Mouse (Mus musculus) forebrain, embryonic 10.5 days (tissue): ENCODE results near the gene Man2c1. TPM values are rescaled to one million over a fixed set of nuclear protein-coding genes. Genes with fewer than 3 reads are reported as not detected.

ENCODE experiments used
- DNase-seq: peaks from one replicate; pipeline ENCODE4 v3.0.0-alpha.2; 2017; ENCODE audit warnings: low spot score; ENCODE audit errors: extremely low spot score
- H3K27ac ChIP-seq: fragments of 300-500 bp; sonication (generic); 2 replicates; pipeline ENCODE4 v1.5.1; 2016; ENCODE audit warnings: mild to moderate bottlenecking
- H3K27me3 ChIP-seq: fragments of 300-500 bp; sonication (generic); 2 replicates; pipeline ENCODE4 v1.6.1; 2016; ENCODE audit warnings: mild to moderate bottlenecking; ENCODE audit not compliant: poor library complexity, severe bottlenecking
- H3K36me3 ChIP-seq: fragments of 300-500 bp; sonication (generic); replicated peaks from 2 replicates; pipeline ENCODE4 v1.6.1; 2016; ENCODE audit warnings: mild to moderate bottlenecking, moderate library complexity
- H3K4me1 ChIP-seq: fragments of 300-500 bp; sonication (generic); 2 replicates; pipeline ENCODE4 v1.6.1; 2016
- H3K4me3 ChIP-seq: fragments of 300-500 bp; sonication (generic); 2 replicates; pipeline ENCODE4 v1.5.1; 2016; ENCODE audit warnings: mild to moderate bottlenecking, moderate library complexity
- H3K9me3 ChIP-seq: fragments of 300-500 bp; sonication (generic); 2 replicates; pipeline ENCODE4 v1.6.1; 2016; ENCODE audit warnings: mild to moderate bottlenecking, moderate library complexity
- WGBS: fragments of 180-500 bp; shearing (Covaris S2); methylation state at CpG from one replicate; pipeline ENCODE4 v1.1.7; 2016; 5-methylcytosine and 5-hydroxymethylcytosine counted together
- polyA plus RNA-seq: library from polyadenylated mRNA; unstranded; fragments of >200 nt; fragmentation: Nextera tagmentation; extraction: Ambion mirVana; gene quantifications from 2 replicates; pipeline ENCODE4 v1.2.1, GENCODE M21; 2016

The Man2c1 gene
- polyA plus RNA-seq, 1 experiment from 2014 or later = 63.3 TPM

- 91% methylated on average over 17 of the region's 17 CpGs for whole genome bisulfite sequencing
- Histone ChIP-seq H3K9me3 (no peaks in the 10 kb centered on the region), H3K4me1 (peaks cover 21% of the 10 kb centered on the region), H3K27ac (no peak overlapping the region), H3K4me3 (peak overlapping the region; percentile 65), H3K27me3 (no peaks in the 10 kb centered on the region), H3K36me3 (peaks cover 31% of the 10 kb centered on the region)
- no peak for DNase-seq
Observed at GRCm38 (mm10) chr9:57146451-57147066, 16.1 kb downstream of the Man2c1 start.

DNA sequence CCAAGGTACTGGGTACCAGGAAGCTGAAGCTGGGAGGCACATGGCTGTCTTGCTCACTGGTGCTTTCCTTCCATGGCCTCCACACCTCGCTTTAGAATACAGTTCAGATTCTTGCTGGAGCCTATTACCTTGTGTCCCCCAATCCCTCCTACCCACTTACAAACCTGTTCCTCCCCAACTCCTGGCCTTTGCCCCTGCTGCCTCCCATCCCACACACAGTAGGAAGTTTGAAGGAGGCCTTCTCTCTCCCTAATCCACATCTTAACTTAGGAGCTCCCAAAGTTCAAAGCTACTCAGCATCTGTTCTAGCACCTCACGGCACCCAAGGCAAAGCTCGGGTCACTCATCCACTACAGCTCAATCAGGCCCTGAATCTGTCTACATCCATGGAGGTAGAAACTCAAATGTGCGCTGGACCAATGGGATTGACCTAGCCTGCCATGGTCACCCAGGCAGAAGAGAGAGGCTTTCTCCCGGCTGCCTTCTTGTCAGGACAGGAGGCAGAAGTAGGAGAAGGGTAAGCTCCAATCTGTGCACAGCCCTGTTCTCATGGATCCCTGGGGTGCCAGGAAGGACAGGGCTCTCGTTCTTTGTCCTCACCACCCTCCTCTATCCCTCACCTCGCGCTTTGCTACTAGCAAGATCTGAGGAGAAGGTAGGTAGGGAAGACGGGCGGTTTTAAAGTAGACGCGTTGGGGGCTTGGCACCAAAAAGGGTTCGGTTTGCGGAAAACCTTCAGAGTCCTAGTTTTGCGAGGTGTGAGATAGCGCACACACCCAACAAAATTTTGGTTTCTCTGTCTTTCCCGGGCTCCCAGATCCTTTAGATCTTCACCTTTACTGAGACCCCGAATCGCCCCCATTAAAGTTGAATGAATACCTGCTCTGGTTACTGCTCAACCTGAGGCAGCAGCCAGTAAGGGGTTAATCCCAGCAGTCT is 17.0 kb downstream of the Man2c1 start:
- peaks cover 22% of the 10 kb centered on the region for H3K36me3 ChIP-seq
- no peaks in the 10 kb centered on the region for H3K27me3 ChIP-seq
- H3K4me3 ChIP-seq = peak overlapping the region; percentile 65
- peak overlapping the region; percentile 88 for H3K27ac ChIP-seq
- no peaks in the 10 kb centered on the region for H3K9me3 ChIP-seq
- peaks cover 21% of the 10 kb centered on the region for H3K4me1 ChIP-seq
- DNase-seq = peak; percentile 44
- WGBS = 8% methylated on average over 19 of the region's 19 CpGs

GRCm38 (mm10) chr9:57148144-57148878 is 17.8 kb downstream of the Man2c1 start, which contains the start of gene Neil1:
Gene Neil1 (minus strand): TSS chr9:57148305.
- H3K36me3 ChIP-seq = peaks cover 13% of the 10 kb centered on the region
- no peaks in the 10 kb centered on the region for H3K27me3 ChIP-seq
- H3K27ac ChIP-seq = peak within 1 kb of the TSS; percentile 88
- H3K9me3 ChIP-seq = no peaks in the 10 kb centered on the region
- H3K4me3 ChIP-seq = peak within 1 kb of the TSS; percentile 65
- peaks cover 21% of the 10 kb centered on the region for H3K4me1 ChIP-seq
- DNase-seq = peak; percentile 84
- WGBS = 1% methylated on average over 27 of the region's 27 CpGs

DNA sequence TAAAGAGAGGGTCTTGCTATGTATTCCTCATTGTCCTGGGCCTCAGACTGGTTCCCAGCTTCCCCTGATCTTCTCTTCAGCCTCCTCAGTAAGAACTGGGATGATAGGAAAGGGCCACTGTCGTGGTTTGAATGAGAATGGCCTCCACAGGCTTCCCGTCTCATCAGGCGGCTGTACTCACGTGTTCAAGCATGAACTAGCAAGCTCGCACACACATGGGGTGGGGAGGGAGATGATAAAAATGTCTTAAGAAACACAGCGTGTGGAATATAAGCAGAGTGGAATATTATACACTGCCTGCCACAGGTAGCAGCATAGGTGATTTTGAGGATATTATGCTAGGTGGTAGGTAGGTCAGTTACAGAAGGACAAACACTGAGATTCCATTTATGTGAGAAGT is 18.5 kb downstream of the Man2c1 start:
- 72% methylated on average over 6 of the region's 6 CpGs for WGBS
- Histone ChIP-seq H3K27me3 (no peaks in the 10 kb centered on the region), H3K4me1 (peaks cover 21% of the 10 kb centered on the region), H3K27ac (peak overlapping the region; percentile 88), H3K9me3 (no peaks in the 10 kb centered on the region), H3K36me3 (peaks cover 7% of the 10 kb centered on the region), H3K4me3 (peak overlapping the region; percentile 65)
- DNase-seq = no peak

DNA sequence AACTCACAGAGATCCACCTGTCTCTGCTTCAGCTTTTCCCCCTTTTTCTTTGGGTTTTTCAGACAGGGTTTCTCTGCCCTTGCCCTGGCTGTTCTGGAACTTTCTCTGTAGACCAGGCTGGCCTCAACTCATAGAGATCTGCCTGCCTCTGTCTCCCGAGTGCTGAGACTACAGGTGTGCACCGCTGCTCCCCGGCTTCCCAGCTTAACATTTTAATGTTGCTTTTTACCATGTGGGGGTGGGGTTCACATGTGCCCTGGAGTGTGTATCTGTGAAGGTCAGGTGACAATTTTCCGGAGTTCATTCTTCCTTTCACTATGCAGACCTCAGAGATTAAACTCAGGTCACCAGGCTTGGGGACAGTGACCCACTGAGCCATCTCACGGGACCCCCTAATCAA is 19.7 kb downstream of the Man2c1 start:
- Histone ChIP-seq H3K4me1 (peaks cover 21% of the 10 kb centered on the region), H3K27me3 (no peaks in the 10 kb centered on the region), H3K4me3 (no peak overlapping the region), H3K36me3 (peaks cover 10% of the 10 kb centered on the region), H3K9me3 (no peaks in the 10 kb centered on the region), H3K27ac (no peak overlapping the region)
- DNase-seq = no peak
- 90% methylated on average over 5 of the region's 5 CpGs for WGBS

DNA sequence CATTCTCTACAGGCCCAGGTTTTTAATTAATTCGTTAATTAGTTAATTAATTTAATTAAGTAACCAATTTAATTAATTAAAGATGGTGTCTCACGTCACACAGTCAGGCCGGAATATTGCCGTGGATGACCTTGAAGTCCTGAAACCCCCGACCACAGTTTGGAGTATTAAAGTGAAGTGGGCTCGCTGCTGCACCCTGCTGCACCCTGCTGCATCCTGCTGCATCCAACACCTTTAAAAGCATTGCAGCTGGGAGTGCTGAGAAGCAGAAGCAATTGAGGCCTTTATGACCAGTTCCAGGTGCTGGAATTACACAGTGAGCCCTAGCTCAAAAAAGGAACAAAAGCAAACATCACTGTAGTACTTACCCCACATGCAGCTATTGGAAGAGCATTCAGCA is 21.8 kb downstream of the Man2c1 start:
- Histone ChIP-seq H3K27ac (no peak overlapping the region), H3K4me3 (no peak overlapping the region), H3K36me3 (peaks cover 19% of the 10 kb centered on the region), H3K4me1 (peaks cover 19% of the 10 kb centered on the region), H3K9me3 (no peaks in the 10 kb centered on the region), H3K27me3 (no peaks in the 10 kb centered on the region)
- no peak for DNase-seq
- WGBS = 55% methylated on average over 6 of the region's 6 CpGs

- Histone ChIP-seq H3K36me3 (peaks cover 19% of the 10 kb centered on the region), H3K27me3 (peaks cover 3% of the 10 kb centered on the region; the same call in 1 of the 2 replicates), H3K9me3 (no peaks in the 10 kb centered on the region), H3K27ac (no peak overlapping the region), H3K4me3 (no peak overlapping the region), H3K4me1 (peaks cover 19% of the 10 kb centered on the region)
- DNase-seq = no peak
- WGBS = 92% methylated on average over 7 of the region's 7 CpGs
Observed at GRCm38 (mm10) chr9:57156383-57156782, 25.9 kb downstream of the Man2c1 start.

GRCm38 (mm10) chr9:57156823-57157222 is 26.3 kb downstream of the Man2c1 start:
- Histone ChIP-seq H3K4me3 (peak overlapping the region; percentile 91; the same call in 1 of the 2 replicates), H3K4me1 (peaks cover 19% of the 10 kb centered on the region), H3K27me3 (peaks cover 3% of the 10 kb centered on the region; the same call in 1 of the 2 replicates), H3K9me3 (no peaks in the 10 kb centered on the region), H3K36me3 (peaks cover 19% of the 10 kb centered on the region), H3K27ac (no peak overlapping the region)
- 89% methylated on average over 8 of the region's 8 CpGs for WGBS
- no peak for DNase-seq

DNA sequence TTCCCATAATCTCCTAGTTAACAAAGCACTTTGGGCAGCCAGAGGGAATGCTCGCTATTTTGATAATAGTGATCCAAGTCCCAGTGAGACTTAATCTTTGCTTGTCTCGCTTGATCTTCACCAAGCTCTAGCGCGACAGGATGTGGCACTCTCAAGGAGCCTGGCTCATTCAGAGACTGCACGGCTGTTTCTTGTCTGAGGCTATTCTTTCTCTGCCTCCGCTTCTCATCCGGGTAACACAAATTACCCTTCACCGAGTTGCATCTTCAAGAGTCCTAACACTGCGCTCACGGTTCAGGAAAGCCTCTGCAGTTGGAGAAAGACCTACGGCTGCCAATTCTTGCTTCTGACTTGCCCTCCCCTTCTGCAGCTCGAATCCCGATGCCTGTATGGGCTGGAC is 27.0 kb downstream of the Man2c1 start:
- peaks cover 19% of the 10 kb centered on the region for H3K36me3 ChIP-seq
- peaks cover 19% of the 10 kb centered on the region for H3K4me1 ChIP-seq
- peak overlapping the region; percentile 91 for H3K4me3 ChIP-seq
- H3K9me3 ChIP-seq = no peaks in the 10 kb centered on the region
- WGBS = 37% methylated on average over 13 of the region's 13 CpGs
- H3K27me3 ChIP-seq = peaks cover 3% of the 10 kb centered on the region; the same call in 1 of the 2 replicates
- peak overlapping the region; percentile 88 for H3K27ac ChIP-seq
- no peak for DNase-seq

DNA sequence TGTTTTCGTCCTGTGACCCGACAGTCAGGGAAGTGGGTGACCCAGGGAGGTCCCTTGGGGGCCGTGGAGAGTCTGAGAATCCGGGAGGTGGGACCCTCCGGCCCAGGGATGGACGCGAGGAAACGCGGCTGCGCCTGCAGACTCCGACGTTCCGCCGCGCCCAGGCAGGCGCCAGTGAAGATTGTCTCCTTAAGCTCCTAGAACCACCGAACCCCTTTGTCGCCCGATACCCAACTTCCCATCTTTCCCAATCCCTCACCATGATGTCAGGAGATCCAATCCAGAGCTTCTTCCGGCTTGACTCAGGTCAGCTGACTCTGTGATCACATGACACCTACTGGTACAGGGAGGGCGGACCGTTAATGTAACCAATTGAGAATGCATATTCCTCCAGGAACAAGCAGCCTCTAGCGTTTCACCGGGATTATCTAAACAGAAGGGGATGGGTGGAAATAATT is 27.6 kb downstream of the Man2c1 start, which contains the start of gene Commd4:
TSS of gene Commd4 (minus strand) at position 319 of the 458 bp plus-strand sequence.
- H3K27me3 ChIP-seq = peaks cover 3% of the 10 kb centered on the region; the same call in 1 of the 2 replicates
- H3K4me3 ChIP-seq = peak within 1 kb of the TSS; percentile 91
- peak; percentile 93 for DNase-seq
- peaks cover 19% of the 10 kb centered on the region for H3K36me3 ChIP-seq
- peak within 1 kb of the TSS; percentile 88 for H3K27ac ChIP-seq
- peaks cover 19% of the 10 kb centered on the region for H3K4me1 ChIP-seq
- WGBS = under 1% methylated on average over 24 of the region's 24 CpGs
- no peaks in the 10 kb centered on the region for H3K9me3 ChIP-seq

DNA sequence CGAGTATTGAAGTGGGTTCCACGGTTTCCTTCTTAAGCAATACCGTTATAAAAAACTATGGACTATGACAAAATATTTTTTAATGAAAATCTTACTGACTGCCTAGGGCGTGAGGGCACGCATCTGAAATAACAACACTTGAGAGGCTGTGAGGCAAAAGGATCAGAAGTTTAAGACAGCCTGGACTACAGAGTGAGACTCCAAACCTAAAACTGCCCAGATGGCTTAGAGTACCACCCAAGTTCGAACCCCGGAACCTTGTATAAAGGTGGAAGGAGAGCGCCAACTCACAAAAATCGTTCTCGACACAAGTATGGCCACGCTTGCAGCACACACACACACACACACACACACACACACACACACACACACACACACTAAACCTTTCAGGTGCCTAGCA is 28.0 kb downstream of the Man2c1 start:
- peaks cover 3% of the 10 kb centered on the region; the same call in 1 of the 2 replicates for H3K27me3 ChIP-seq
- DNase-seq = no peak
- peak overlapping the region; percentile 91 for H3K4me3 ChIP-seq
- no peaks in the 10 kb centered on the region for H3K9me3 ChIP-seq
- H3K4me1 ChIP-seq = peaks cover 19% of the 10 kb centered on the region
- 40% methylated on average over 11 of the region's 11 CpGs for WGBS
- H3K27ac ChIP-seq = peak overlapping the region; percentile 88
- peaks cover 19% of the 10 kb centered on the region for H3K36me3 ChIP-seq

GRCm38 (mm10) chr9:57162496-57162895 is 32.0 kb downstream of the Man2c1 start:
- WGBS = 33% methylated on average over 3 of the region's 3 CpGs
- Histone ChIP-seq H3K27ac (no peak overlapping the region), H3K9me3 (no peaks in the 10 kb centered on the region), H3K36me3 (no peaks in the 10 kb centered on the region), H3K4me3 (no peak overlapping the region), H3K4me1 (peaks cover 10% of the 10 kb centered on the region), H3K27me3 (peaks cover 3% of the 10 kb centered on the region; the same call in 1 of the 2 replicates)
- no peak for DNase-seq
